In genomic region chr11:97362943-97363643, GRCm38 (mm10) we compare ENCODE assay signal across 8 mouse cellular contexts. TPM values are rescaled to one million over a fixed set of nuclear protein-coding genes. Genes with fewer than 3 reads are reported as not detected.
DNase-seq lines count a peak whose midpoint lies in the region; ATAC-seq and TF ChIP-seq lines count a peak whose summit lies in the region.

No protein-coding gene starts in this region.

- H3K4me1 ChIP-seq in intestine, embryonic 16.5 days (ENCODE audit: control insufficient read depth, insufficient read depth, low read length), result peaks cover 13% of the 10 kb centered on the region
- peaks cover 27% of the 10 kb centered on the region for H3K4me1 ChIP-seq in lung, embryonic 16.5 days (replicated peaks; ENCODE audit: control insufficient read depth, insufficient read depth, low read length)
- H3K4me1 ChIP-seq in olfactory bulb, adult 2 months (ENCODE audit: control insufficient read depth, insufficient read depth, low read length), result peaks cover 3% of the 10 kb centered on the region

- H3K4me2 ChIP-seq in intestine, embryonic 16.5 days (ENCODE audit: low read depth, low read length), result peak overlapping the region; percentile 83
- H3K4me2 ChIP-seq in lung, embryonic 16.5 days (ENCODE audit: low read depth, low read length), result peak overlapping the region; percentile 78

- H3K27me3 ChIP-seq in intestine, embryonic 16.5 days (replicated peaks; ENCODE audit: control insufficient read depth, insufficient read depth, low read length), result no peaks in the 10 kb centered on the region
- H3K27me3 ChIP-seq in lung, embryonic 16.5 days (ENCODE audit: control insufficient read depth, insufficient read depth, low read depth, low read length), result no peaks in the 10 kb centered on the region

- under 1% methylated on average over 46 of the region's 49 CpGs for WGBS in intestine, embryonic 16.5 days
- WGBS in lung, embryonic 16.5 days, result under 1% methylated on average over 46 of the region's 49 CpGs
- 1% methylated on average over 49 of the region's 49 CpGs for WGBS in olfactory bulb, adult 2 months

- peak; percentile 70 for DNase-seq in 3134 (ENCODE audit: extremely low read depth, insufficient read length, low spot score)
- DNase-seq in CD8-positive naive resting alpha-beta T cell, adult 2 months (ENCODE audit: low read depth in 2 of 2, low spot score in 2 of 2), result peak; percentile 9 to 15
- DNase-seq in cerebellum, postnatal 25 days, result peak; percentile 63 to 65
- DNase-seq in gastrocnemius, postnatal 25 days, result peak; percentile 39
- DNase-seq in yolk sac, embryonic 10.5 days (ENCODE audit: low spot score), result peak; percentile 58

- H3K27ac ChIP-seq in intestine, embryonic 16.5 days (ENCODE audit: low read length), result peak overlapping the region; percentile 82
- peak overlapping the region; percentile 87 for H3K27ac ChIP-seq in lung, embryonic 16.5 days (ENCODE audit: low read length)
- H3K27ac ChIP-seq in olfactory bulb, adult 2 months (ENCODE audit: insufficient read depth, low read depth, low read length), result peak overlapping the region; percentile 55; the same call in 1 of the 2 replicates

- TF ChIP-seq CTCF in olfactory bulb, adult 2 months (IDR thresholded peaks at IDR 0.05; ENCODE audit: insufficient read depth, low read depth, low read length), result no peak

- TF ChIP-seq POLR2A in olfactory bulb, adult 2 months (IDR thresholded peaks at IDR 0.05; ENCODE audit: insufficient read depth, low read depth, low read length), result no peak

- no peaks in the 10 kb centered on the region for H3K36me3 ChIP-seq in intestine, embryonic 16.5 days (ENCODE audit: control insufficient read depth, insufficient read depth, low read length)
- no peaks in the 10 kb centered on the region for H3K36me3 ChIP-seq in lung, embryonic 16.5 days (ENCODE audit: control insufficient read depth, insufficient read depth, low read length)

- no peaks in the 10 kb centered on the region for H3K9me3 ChIP-seq in intestine, embryonic 16.5 days (ENCODE audit: control insufficient read depth, low read length)
- H3K9me3 ChIP-seq in lung, embryonic 16.5 days (ENCODE audit: control insufficient read depth, low read length), result no peaks in the 10 kb centered on the region

- peak; percentile 32 for ATAC-seq in intestine, embryonic 16.5 days
- peak; percentile 3; the same call in 1 of the 2 replicates for ATAC-seq in lung, embryonic 16.5 days (ENCODE audit: low read depth)

- peak overlapping the region; percentile 99 for H3K4me3 ChIP-seq in intestine, embryonic 16.5 days (ENCODE audit: low read length)
- peak overlapping the region; percentile 99 for H3K4me3 ChIP-seq in lung, embryonic 16.5 days (ENCODE audit: low read length)
- H3K4me3 ChIP-seq in olfactory bulb, adult 2 months (ENCODE audit: insufficient read depth, low read depth, low read length), result peak overlapping the region; percentile 78

- H3K9ac ChIP-seq in intestine, embryonic 16.5 days (ENCODE audit: low read depth, low read length), result peak overlapping the region; percentile 95
- H3K9ac ChIP-seq in lung, embryonic 16.5 days (ENCODE audit: low read length), result peak overlapping the region; percentile 97

RNA-seq across cellular contexts. Expression of gene Socs7, which starts 0.7 kb away (rescaled TPM):
- 10 to 100 TPM; 38.9 to 39.2 TPM for total RNA-seq in gastrocnemius, postnatal 25 days (2021)
- 1.8 and 2.1 TPM in 2 replicates for polyA plus RNA-seq in intestine, embryonic 16.5 days (2015; fragmentation: Nextera tagmentation; extraction: Ambion mirVana)
- polyA plus RNA-seq in lung, embryonic 16.5 days (2015; fragmentation: Nextera tagmentation; extraction: Ambion mirVana), result 3.2 TPM in 2 replicates
- not detected in 2 replicates for polyA plus RNA-seq in olfactory bulb, adult 2 months (2012; ENCODE audit: insufficient read depth, insufficient read length, low replicate concordance, missing spikeins)

RNA-seq across cellular contexts. Expression of gene Gpr179, which starts 11.2 kb away (rescaled TPM):
- under 1 TPM in 1 of 2 experiments, not detected in 1; 0.03 TPM for total RNA-seq in gastrocnemius, postnatal 25 days (2021)
- polyA plus RNA-seq in intestine, embryonic 16.5 days (2015; fragmentation: Nextera tagmentation; extraction: Ambion mirVana), result 0.11 and 0.13 TPM in 2 replicates
- polyA plus RNA-seq in lung, embryonic 16.5 days (2015; fragmentation: Nextera tagmentation; extraction: Ambion mirVana), result 0.11 and 0.14 TPM in 2 replicates
- not detected in 2 replicates for polyA plus RNA-seq in olfactory bulb, adult 2 months (2012; ENCODE audit: insufficient read depth, insufficient read length, low replicate concordance, missing spikeins)

RNA-seq across cellular contexts. Expression of gene Mrpl45, which starts 47.6 kb away (rescaled TPM):
- 10 to 100 TPM; 34.3 to 41.6 TPM for total RNA-seq in gastrocnemius, postnatal 25 days (2021)
- polyA plus RNA-seq in intestine, embryonic 16.5 days (2015; fragmentation: Nextera tagmentation; extraction: Ambion mirVana), result 65.0 and 65.4 TPM in 2 replicates
- polyA plus RNA-seq in lung, embryonic 16.5 days (2015; fragmentation: Nextera tagmentation; extraction: Ambion mirVana), result 42.2 and 43.0 TPM in 2 replicates
- polyA plus RNA-seq in olfactory bulb, adult 2 months (2012; ENCODE audit: insufficient read depth, insufficient read length, low replicate concordance, missing spikeins), result not detected in 2 replicates

RNA-seq across cellular contexts. Expression of gene Arhgap23, which starts 52.2 kb away (rescaled TPM):
- 1 to 10 TPM; 6.5 to 7.1 TPM for total RNA-seq in gastrocnemius, postnatal 25 days (2021)
- 2.7 and 3.0 TPM in 2 replicates for polyA plus RNA-seq in intestine, embryonic 16.5 days (2015; fragmentation: Nextera tagmentation; extraction: Ambion mirVana)
- polyA plus RNA-seq in lung, embryonic 16.5 days (2015; fragmentation: Nextera tagmentation; extraction: Ambion mirVana), result 5.2 and 5.4 TPM in 2 replicates
- not detected in 2 replicates for polyA plus RNA-seq in olfactory bulb, adult 2 months (2012; ENCODE audit: insufficient read depth, insufficient read length, low replicate concordance, missing spikeins)

Comparison
In these comparisons a context has a peak if more than half of its experiments do, and no peak if none do; other contexts are left out.
1. Peak in every context shown above with its lines: DNase-seq, ATAC-seq, H3K4me3 ChIP-seq and H3K27ac ChIP-seq.
2. DNase-seq: peak in every context shown above with its lines; median percentile 70 in 3134; 64 in cerebellum, postnatal 25 days; 58 in yolk sac, embryonic 10.5 days; 39 in gastrocnemius, postnatal 25 days; 12 in CD8-positive naive resting alpha-beta T cell, adult 2 months.
3. RNA of gene Mrpl45, which starts 47.6 kb away (polyA plus RNA-seq): 65.0 to 65.4 TPM in intestine, embryonic 16.5 days and 42.2 to 43.0 TPM in lung, embryonic 16.5 days; not detected in olfactory bulb, adult 2 months; every median in the first group is over 10 times any median in the second.